Mouse (Mus musculus) lung, postnatal 0 days (tissue): ENCODE data around the gene Anks1. TPM values are rescaled to one million over a fixed set of nuclear protein-coding genes. Genes with fewer than 3 reads are reported as not detected.

Source experiments
- ATAC-seq: fragments of 200-750 bp; cut with Nextera tagmentation; 2 replicates; pipeline ENCODE4 v1.8.0; 2017; ENCODE audit warnings: moderate library complexity
- DNase-seq: peaks from one replicate; pipeline ENCODE4 v3.0.0-alpha.2; 2016; ENCODE audit warnings: low spot score
- H3K27ac ChIP-seq: fragments of 300-500 bp; sonication (generic); 2 replicates; pipeline ENCODE4 v1.5.1; 2014; ENCODE audit warnings: antibody characterized with exemption, mild to moderate bottlenecking, low read length, mixed read lengths
- H3K27me3 ChIP-seq: fragments of 300-500 bp; sonication (generic); replicated peaks from 2 replicates; pipeline ENCODE4 v1.6.1; 2014; ENCODE audit warnings: low read length, mixed read lengths; ENCODE audit not compliant: insufficient read depth
- H3K36me3 ChIP-seq: fragments of 300-500 bp; sonication (generic); 2 replicates; pipeline ENCODE4 v1.6.1; 2014; ENCODE audit warnings: low read length, mixed read lengths; ENCODE audit not compliant: insufficient read depth
- H3K4me1 ChIP-seq: fragments of 300-500 bp; sonication (generic); 2 replicates; pipeline ENCODE4 v1.6.1; 2014; ENCODE audit warnings: antibody characterized with exemption, low read depth, low read length, mixed read lengths; ENCODE audit not compliant: insufficient read depth
- H3K4me2 ChIP-seq: fragments of 300-500 bp; sonication (generic); replicated peaks from 2 replicates; pipeline ENCODE4 v1.6.1; 2014; ENCODE audit warnings: low read depth, mild to moderate bottlenecking, low read length, moderate library complexity, mixed read lengths
- H3K4me3 ChIP-seq: fragments of 300-500 bp; sonication (generic); 2 replicates; pipeline ENCODE4 v1.5.1; 2014; ENCODE audit warnings: low read depth, low read length
- H3K9ac ChIP-seq: fragments of 300-500 bp; sonication (generic); replicated peaks from 2 replicates; pipeline ENCODE4 v1.6.1; 2014; ENCODE audit warnings: low read depth, mild to moderate bottlenecking
- H3K9me3 ChIP-seq: fragments of 300-500 bp; sonication (generic); 2 replicates; pipeline ENCODE4 v1.6.1; 2016; ENCODE audit warnings: low read length, mixed read lengths
- CTCF ChIP-seq: IDR thresholded peaks from 2 replicates; pipeline ENCODE4 v1.5.1; 2016; ENCODE audit warnings: antibody characterized with exemption, mild to moderate bottlenecking
- EP300 ChIP-seq: IDR thresholded peaks from 2 replicates; pipeline ENCODE4 v1.6.1; 2016; ENCODE audit warnings: antibody characterized with exemption, mild to moderate bottlenecking, control low read depth
- WGBS: fragments of 180-500 bp; shearing (Covaris S2); extraction: QIAGEN DNeasy Blood & Tissue Kit; methylation state at CpG from one replicate; pipeline ENCODE4 v1.1.7; 2014; 5-methylcytosine and 5-hydroxymethylcytosine counted together
- polyA plus RNA-seq: library from polyadenylated mRNA; unstranded; fragments of >200 nt; fragmentation: Nextera tagmentation; extraction: Ambion mirVana; gene quantifications from 2 replicates; pipeline ENCODE4 v1.2.1, GENCODE M21; 2015

Gene Anks1
- polyA plus RNA-seq, 1 experiment from 2014 or later = 25.4 TPM

DNA sequence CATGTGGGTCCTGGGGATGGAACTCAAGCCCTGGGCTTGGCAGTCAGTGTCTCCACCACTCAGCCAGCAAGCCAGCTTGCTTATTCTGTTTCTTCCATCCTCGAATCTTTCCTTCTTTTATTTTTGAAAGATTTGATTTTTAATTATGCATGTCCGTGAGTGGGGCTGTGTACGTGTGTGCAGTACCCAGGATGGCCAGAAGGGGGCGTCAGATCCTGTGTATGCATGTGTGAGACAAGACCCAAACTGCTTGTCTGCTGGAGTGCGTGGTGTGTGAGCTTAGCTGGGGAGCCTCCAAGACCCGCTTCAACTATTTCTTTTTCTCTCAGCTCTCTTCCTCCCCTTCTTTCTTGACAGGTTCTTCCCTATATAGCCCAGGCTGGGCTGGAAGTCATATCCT lies 197.2 kb downstream of the Anks1 start:
- H3K4me2 ChIP-seq = no peak overlapping the region
- H3K4me3 ChIP-seq = no peak overlapping the region
- WGBS = 76% methylated on average over 6 of the region's 6 CpGs
- DNase-seq (no peak), ATAC-seq (no peak)
- TF ChIP-seq EP300 = no peak
- peak; percentile 48 for TF ChIP-seq CTCF
- no peak overlapping the region for H3K9ac ChIP-seq
- no peak overlapping the region for H3K27ac ChIP-seq
- H3K36me3 ChIP-seq = no peaks in the 10 kb centered on the region
- H3K4me1 ChIP-seq = no peaks in the 10 kb centered on the region
- H3K9me3 ChIP-seq = no peaks in the 10 kb centered on the region
- no peaks in the 10 kb centered on the region for H3K27me3 ChIP-seq

DNA sequence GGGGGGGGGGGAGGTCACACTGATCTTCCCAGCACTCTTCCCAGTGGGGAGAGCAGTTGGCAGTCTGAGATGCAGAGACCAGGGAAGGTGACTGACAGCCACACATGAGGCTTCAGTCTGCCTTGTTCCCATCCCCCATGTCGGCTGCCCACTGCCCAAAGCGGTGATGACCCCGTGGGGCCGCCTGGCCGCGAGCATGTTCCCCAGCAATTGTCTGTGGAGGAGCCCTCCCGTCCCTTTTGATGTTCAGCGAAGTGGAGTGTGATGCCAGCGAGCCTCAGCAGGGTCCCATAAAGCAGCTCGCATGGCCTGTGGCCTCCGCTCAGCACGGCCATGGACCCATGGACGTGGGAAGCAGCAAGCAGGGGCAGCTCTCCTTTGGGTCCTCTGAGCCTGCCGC lies 198.2 kb downstream of the Anks1 start:
- TF ChIP-seq CTCF (no peak), EP300 (no peak)
- Histone ChIP-seq H3K36me3 (no peaks in the 10 kb centered on the region), H3K4me2 (no peak overlapping the region), H3K27me3 (no peaks in the 10 kb centered on the region), H3K27ac (no peak overlapping the region), H3K4me1 (no peaks in the 10 kb centered on the region), H3K4me3 (no peak overlapping the region), H3K9me3 (no peaks in the 10 kb centered on the region), H3K9ac (no peak overlapping the region)
- WGBS = 29% methylated on average over 14 of the region's 14 CpGs
- ATAC-seq (no peak), DNase-seq (no peak)

DNA sequence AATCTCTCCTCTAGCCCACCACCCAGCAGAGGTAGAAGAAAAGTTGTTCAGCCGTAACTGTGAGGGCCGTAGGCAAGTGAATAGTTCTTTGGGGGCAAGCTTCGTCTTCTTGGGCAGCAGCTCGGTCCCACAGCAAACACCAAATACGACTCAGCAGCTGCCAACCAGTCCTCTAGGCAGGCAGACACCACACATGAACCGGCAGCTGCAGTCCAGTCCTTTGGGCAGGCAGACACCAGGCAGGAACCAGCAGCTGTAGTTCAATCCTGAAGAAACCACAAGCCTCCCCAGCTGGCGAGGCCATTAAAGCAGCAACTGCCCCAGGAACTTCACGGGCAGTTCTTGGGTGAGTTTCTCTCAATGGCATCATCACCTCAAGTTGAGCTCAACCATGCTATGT lies 203.2 kb downstream of the Anks1 start:
- Histone ChIP-seq H3K36me3 (no peaks in the 10 kb centered on the region), H3K9ac (no peak overlapping the region), H3K27ac (no peak overlapping the region), H3K4me3 (no peak overlapping the region), H3K4me2 (no peak overlapping the region), H3K4me1 (no peaks in the 10 kb centered on the region), H3K27me3 (no peaks in the 10 kb centered on the region), H3K9me3 (no peaks in the 10 kb centered on the region)
- WGBS = 80% methylated on average over 8 of the region's 8 CpGs
- ATAC-seq = no peak
- TF ChIP-seq CTCF (no peak), EP300 (no peak)
- no peak for DNase-seq

Other genes with a start within 250 kb of the Anks1 start
- 1.0 and 1.2 TPM in 2 replicates for gene Spdef, start 180.4 kb upstream of the Anks1 start, polyA plus RNA-seq
- gene D17Wsu92e, start 88.7 kb upstream of the Anks1 start, polyA plus RNA-seq = 17.6 and 20.3 TPM in 2 replicates
- gene Snrpc, start 71.2 kb upstream of the Anks1 start, polyA plus RNA-seq = 172 and 185 TPM in 2 replicates
- 1.5 and 1.6 TPM in 2 replicates for gene Uhrf1bp1, start 52.9 kb upstream of the Anks1 start, polyA plus RNA-seq
- gene Taf11, start 538 bp downstream of the Anks1 start, polyA plus RNA-seq = 40.1 and 42.1 TPM in 2 replicates
- 6.0 and 7.1 TPM in 2 replicates for gene Tcp11, start 171.3 kb downstream of the Anks1 start, polyA plus RNA-seq
- 0.27 and 0.30 TPM in 2 replicates for gene Scube3, start 232.8 kb downstream of the Anks1 start, polyA plus RNA-seq